Mouse (Mus musculus) adrenal gland, postnatal 0 days (tissue): ENCODE data around the gene Fam92b. TPM values are rescaled to one million over a fixed set of nuclear protein-coding genes. Genes with fewer than 3 reads are reported as not detected.

Experiments used
- polyA plus RNA-seq: library from polyadenylated mRNA; unstranded; fragments of >200 nt; fragmentation: Nextera tagmentation; extraction: Ambion mirVana; gene quantifications from 2 replicates; pipeline ENCODE4 v1.2.1, GENCODE M21; 2015

Fam92b gene
- 3.7 and 4.4 TPM in 2 replicates for polyA plus RNA-seq

DNA sequence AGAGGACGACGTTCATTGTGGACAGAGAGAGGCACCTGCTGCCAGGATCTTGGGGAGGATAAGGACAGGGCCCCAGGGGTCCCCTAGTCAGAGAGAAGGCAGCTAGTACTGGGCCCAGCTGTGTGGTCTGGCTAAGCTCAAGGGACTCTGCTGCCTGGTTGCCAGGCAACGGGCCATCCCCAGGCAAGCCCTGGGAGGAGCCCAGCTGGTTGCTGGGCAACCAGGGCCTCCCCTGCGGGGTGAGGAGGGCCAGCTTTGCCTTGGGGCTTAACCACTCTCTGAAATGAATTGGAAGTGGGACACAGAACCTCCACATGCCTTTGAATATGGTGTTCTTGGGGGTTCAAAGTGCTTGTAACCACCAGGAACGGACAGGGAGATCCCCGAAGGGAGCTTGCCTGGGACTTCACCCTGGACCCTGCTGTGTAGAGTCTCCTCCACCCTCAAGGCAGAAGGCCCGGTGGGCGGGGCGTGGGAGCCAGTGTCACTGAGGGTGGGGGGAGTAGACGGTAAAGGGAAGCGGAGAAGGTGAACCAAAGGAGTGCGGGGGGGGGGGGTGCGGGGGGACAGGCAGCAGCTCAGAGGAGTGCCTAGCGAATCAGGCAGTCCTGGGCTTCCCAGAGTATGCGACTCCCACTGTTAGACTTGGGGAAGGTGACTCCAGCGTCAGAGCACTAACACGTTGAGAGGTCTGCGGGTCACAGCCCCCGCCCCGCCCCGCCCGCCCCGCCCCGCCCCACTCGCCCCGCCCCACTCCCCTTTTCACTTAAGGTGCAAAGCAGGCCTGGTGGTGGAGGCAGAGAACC lies at the start of gene Fam92b:
TSS of gene Fam92b (minus strand) at position 149 of the 806 bp plus-strand sequence.

Other genes with a start within 250 kb of the Fam92b start
- 20.0 and 29.4 TPM in 2 replicates for gene Crispld2, start 185.0 kb downstream of the Fam92b start, polyA plus RNA-seq
- gene Zdhhc7, start 76.0 kb downstream of the Fam92b start, polyA plus RNA-seq = 25.8 and 38.1 TPM in 2 replicates
- 12.1 and 13.8 TPM in 2 replicates for gene 6430548M08Rik, start 63.3 kb downstream of the Fam92b start, polyA plus RNA-seq
- gene Gse1, start 51.0 kb upstream of the Fam92b start, polyA plus RNA-seq = 7.9 and 9.8 TPM in 2 replicates